Mouse (Mus musculus): ENCODE results near the gene Mef2b. TPM values are rescaled to one million over a fixed set of nuclear protein-coding genes. Genes with fewer than 3 reads are reported as not detected.

The Mef2b gene
- polyA plus RNA-seq, 1 experiment from 2014 or later, result 0.53 TPM

DNA sequence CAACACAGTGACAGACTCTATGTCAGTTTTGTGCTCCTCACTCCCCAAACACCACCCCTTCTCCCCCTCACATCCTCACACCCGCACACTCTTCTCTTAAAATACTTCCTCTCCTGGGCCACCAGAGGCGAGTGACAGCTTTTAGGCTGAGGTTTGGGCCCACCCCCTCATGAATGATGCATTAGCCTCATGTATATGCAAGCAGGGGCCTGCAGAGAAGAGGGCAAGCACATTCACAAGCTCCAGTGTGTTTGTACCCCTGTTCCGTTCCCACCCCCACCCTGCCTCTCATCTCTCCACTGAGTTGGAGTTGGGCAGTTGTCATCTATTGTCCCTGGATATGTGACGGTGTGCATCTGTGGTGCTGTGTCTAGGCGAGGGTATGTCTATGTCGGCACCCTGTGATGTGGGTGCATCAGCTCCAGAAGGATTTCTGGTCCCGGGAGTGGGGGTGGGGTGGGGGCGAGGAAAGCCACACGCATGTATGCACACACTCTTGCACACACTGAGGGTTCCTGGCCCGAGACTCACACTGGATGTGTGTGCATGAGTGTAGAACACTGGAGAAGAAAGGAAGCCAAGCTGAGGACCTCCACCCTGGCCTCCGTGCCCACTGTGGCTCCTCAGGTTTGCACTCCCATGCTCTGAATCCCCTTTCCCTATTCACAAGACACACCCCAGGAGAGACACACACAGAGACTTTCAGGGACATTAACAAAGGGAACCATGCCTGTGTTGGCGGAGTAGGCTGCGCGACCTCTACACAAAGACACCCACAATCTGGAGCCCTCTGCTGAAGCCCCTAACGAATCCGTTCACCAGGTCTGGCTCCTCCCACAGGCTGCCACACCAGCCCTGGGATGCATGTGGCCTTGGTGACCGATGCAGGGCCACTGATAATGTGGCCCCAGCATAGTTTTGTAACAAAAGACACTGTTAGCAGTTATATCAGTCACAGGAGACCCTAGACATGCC lies 20.5 kb upstream of the Mef2b start:
- H3K9ac ChIP-seq, result peak overlapping the region; percentile 89
- WGBS, result 3% methylated on average over 17 of the region's 17 CpGs
- peak; percentile 82 for ATAC-seq (ENCODE audit: low read depth)

DNA sequence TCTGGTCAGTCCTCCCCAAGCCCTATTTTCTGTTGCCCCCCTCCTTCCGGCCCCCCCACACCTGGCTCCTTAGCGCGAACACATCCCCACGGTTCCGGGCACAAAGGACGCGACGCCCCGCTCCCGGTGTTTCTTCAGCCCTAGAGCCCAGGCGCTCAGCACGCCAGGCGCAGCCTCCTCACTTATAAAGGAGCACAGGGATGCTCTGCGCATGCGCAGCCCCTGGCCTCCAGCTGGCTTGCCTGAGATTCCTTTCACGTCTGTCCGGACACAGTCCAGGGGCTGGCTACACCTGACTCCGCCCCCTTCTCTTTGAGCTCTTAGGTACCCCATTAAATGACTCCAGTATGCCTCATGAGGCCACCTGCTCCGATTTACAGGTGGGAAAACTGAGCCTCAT lies 18.8 kb upstream of the Mef2b start, which contains the start of gene Ncan:
Ncan (minus strand) TSS at position 207 of the 400 bp plus-strand sequence.
- peak within 1 kb of the TSS; percentile 82 for H3K4me2 ChIP-seq
- peak within 1 kb of the TSS; percentile 97 for H3K27ac ChIP-seq (replicated peaks)
- H3K4me3 ChIP-seq, result peak within 1 kb of the TSS; percentile 76
- peaks cover 31% of the 10 kb centered on the region for H3K27me3 ChIP-seq
- peaks cover 11% of the 10 kb centered on the region for H3K36me3 ChIP-seq
- 2% methylated on average over 19 of the region's 19 CpGs for WGBS
- peaks cover 31% of the 10 kb centered on the region for H3K4me1 ChIP-seq (replicated peaks)
- H3K9ac ChIP-seq, result peak within 1 kb of the TSS; percentile 89
- peak; percentile 54 for ATAC-seq (ENCODE audit: low read depth)
- no peaks in the 10 kb centered on the region for H3K9me3 ChIP-seq

More for the DNA sequence above, 20.5 kb upstream of the Mef2b start:
- H3K4me1 ChIP-seq (replicated peaks), result peaks cover 31% of the 10 kb centered on the region
- peaks cover 28% of the 10 kb centered on the region for H3K36me3 ChIP-seq
- H3K9me3 ChIP-seq, result no peaks in the 10 kb centered on the region
- H3K27me3 ChIP-seq, result peaks cover 44% of the 10 kb centered on the region
- H3K4me2 ChIP-seq, result peak overlapping the region; percentile 82
- H3K4me3 ChIP-seq, result peak overlapping the region; percentile 76
- peak overlapping the region; percentile 97 for H3K27ac ChIP-seq (replicated peaks)

DNA sequence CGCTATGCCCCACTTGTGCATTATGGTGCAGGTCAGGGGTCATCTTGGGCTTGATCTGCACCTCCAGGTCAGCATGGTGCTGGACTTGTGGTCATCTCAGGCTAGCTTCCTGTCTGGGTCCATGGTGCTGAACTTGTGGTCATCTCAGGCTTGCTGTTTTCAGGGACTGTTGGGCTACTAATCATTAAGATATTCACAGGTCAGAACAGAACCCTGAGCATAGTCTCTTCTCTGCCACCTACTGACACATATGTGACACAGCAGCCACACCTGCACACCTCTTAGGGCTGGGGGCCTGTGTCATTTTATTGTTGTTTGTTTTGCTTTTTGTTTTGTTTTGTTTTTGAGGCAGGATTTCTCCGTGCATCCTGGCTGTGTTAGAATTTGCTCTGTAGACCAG lies 16.6 kb upstream of the Mef2b start:
- no peak overlapping the region for H3K4me3 ChIP-seq
- H3K27ac ChIP-seq (replicated peaks), result no peak overlapping the region
- H3K9me3 ChIP-seq, result no peaks in the 10 kb centered on the region
- 54% methylated on average over 2 of the region's 2 CpGs for WGBS
- peaks cover 17% of the 10 kb centered on the region; the same call in 1 of the 2 replicates for H3K27me3 ChIP-seq
- no peak overlapping the region for H3K4me2 ChIP-seq
- no peak overlapping the region for H3K9ac ChIP-seq
- no peak for ATAC-seq (ENCODE audit: low read depth)
- peaks cover 15% of the 10 kb centered on the region for H3K4me1 ChIP-seq (replicated peaks)
- H3K36me3 ChIP-seq, result no peaks in the 10 kb centered on the region

DNA sequence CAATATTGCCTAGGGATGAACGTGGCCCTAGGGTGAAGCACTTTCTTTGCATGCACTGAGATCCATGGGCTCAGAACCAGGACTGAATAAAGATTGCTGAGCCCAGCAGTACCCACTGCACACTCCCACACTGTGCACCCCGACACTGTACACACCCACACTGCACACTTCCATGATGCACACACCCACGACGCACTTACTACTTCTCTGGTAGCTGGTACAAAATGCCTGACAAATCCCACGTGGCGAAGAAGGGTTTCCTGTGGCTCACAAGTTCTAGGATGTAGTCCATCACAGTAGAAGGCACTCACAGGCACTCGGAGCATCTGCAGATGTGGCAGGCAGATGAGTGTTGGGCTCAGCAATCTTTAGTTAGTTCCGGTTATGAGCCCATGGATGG lies 14.5 kb upstream of the Mef2b start:
- ATAC-seq (ENCODE audit: low read depth), result no peak
- Histone ChIP-seq H3K9ac (no peak overlapping the region), H3K4me3 (no peak overlapping the region), H3K36me3 (no peaks in the 10 kb centered on the region), H3K4me2 (no peak overlapping the region), H3K4me1 (replicated peaks) (peaks cover 20% of the 10 kb centered on the region), H3K27me3 (peaks cover 17% of the 10 kb centered on the region; the same call in 1 of the 2 replicates), H3K27ac (replicated peaks) (no peak overlapping the region), H3K9me3 (no peaks in the 10 kb centered on the region)
- 68% methylated on average over 8 of the region's 8 CpGs for WGBS

GRCm38 (mm10) chr8:70128435-70128834 lies 11.1 kb upstream of the Mef2b start:
- Histone ChIP-seq H3K4me3 (no peak overlapping the region), H3K27me3 (peaks cover 10% of the 10 kb centered on the region; the same call in 1 of the 2 replicates), H3K4me1 (replicated peaks) (peaks cover 33% of the 10 kb centered on the region), H3K9ac (0 out of 2 replicates have a peak overlapping the region, but pooled peaks have one; percentile 26), H3K9me3 (no peaks in the 10 kb centered on the region), H3K27ac (replicated peaks) (peak overlapping the region; percentile 79), H3K36me3 (peaks cover 12% of the 10 kb centered on the region), H3K4me2 (0 out of 2 replicates have a peak overlapping the region, but pooled peaks have one; percentile 3)
- WGBS, result 77% methylated on average over 3 of the region's 3 CpGs
- ATAC-seq (ENCODE audit: low read depth), result no peak

DNA sequence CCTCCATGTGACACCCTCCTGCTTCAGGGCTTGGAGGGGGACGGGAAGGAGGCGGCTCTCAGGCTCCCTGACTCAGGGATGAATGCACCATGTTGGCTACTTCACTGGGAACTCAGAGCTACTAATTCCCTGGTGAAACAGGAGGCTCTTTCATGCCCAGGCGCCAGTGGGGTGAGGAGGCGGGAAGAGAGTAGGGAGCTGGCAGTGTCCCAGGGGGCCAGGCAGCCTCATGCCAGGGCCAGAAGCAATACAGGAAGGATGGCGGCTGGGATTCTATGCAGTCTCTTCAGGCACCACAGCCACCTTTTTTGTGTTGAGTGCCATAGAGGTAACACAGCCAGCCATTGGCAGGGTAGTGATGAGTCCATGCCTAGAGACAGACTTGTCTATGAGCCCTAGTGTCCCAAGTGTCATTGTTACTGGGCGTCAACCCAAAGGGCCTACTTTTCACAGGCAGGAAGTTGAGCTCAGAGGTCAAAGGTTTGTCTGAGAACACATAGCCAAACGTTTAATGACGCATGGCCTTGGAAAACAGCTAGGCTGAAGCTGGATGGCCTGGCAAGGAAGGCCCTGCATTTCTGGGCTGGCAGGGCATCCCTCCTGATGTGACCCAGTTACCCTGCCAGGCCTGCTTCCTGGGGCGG lies 10.1 kb upstream of the Mef2b start:
- Histone ChIP-seq H3K9ac (no peak overlapping the region), H3K9me3 (no peaks in the 10 kb centered on the region), H3K4me1 (replicated peaks) (peaks cover 33% of the 10 kb centered on the region), H3K36me3 (peaks cover 22% of the 10 kb centered on the region), H3K27ac (replicated peaks) (peak overlapping the region; percentile 79), H3K4me3 (no peak overlapping the region), H3K27me3 (peaks cover under 1% of the 10 kb centered on the region; the same call in 1 of the 2 replicates), H3K4me2 (no peak overlapping the region)
- WGBS, result 51% methylated on average over 9 of the region's 9 CpGs
- ATAC-seq (ENCODE audit: low read depth), result peak; percentile 70

GRCm38 (mm10) chr8:70130066-70130465 lies 9.4 kb upstream of the Mef2b start:
- H3K4me1 ChIP-seq (replicated peaks), result peaks cover 33% of the 10 kb centered on the region
- H3K36me3 ChIP-seq, result peaks cover 29% of the 10 kb centered on the region
- no peak for ATAC-seq (ENCODE audit: low read depth)
- H3K9me3 ChIP-seq, result no peaks in the 10 kb centered on the region
- H3K4me2 ChIP-seq, result no peak overlapping the region
- H3K27ac ChIP-seq (replicated peaks), result peak overlapping the region; percentile 79
- no peak overlapping the region for H3K4me3 ChIP-seq
- 82% methylated on average over 3 of the region's 3 CpGs for WGBS
- H3K27me3 ChIP-seq, result no peaks in the 10 kb centered on the region
- no peak overlapping the region for H3K9ac ChIP-seq

DNA sequence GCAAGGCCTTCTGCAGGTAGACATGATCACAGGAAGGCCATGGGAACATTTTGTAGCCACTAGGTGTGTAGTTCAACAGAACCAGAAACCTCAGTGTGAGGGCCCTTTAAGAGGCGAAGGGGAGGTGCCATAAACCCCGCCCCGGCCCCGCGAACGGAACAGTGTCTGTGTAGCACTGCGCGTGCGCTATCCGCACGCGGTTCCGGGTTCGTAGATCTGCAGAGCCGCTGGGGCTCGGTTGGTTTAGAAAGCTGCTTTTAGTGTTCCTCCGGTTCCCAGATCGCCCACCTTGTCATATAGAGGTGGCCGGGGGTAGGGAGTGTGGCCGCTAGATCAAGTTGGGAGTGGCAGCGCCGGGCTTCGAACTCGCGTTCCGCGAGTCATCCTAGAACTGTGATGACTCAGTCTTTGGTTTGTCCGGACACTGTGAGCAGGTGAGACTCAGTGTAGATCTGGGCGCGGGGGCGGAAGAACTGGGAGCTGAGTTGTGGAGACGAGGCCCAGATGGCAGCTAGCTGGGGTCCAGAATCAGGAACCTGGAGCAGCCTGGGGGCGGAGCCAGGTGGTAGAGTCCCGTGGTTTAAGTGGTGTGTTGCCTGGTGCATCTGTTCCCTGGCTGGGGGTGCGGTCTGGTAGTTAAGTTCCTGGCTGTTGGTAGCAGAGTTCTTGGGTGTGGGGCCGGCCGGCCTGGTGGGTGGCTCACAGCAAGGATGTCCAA lies 8.2 kb upstream of the Mef2b start, which contains the start of gene Nr2c2ap:
Nr2c2ap (plus strand) TSS at position 168 of the 718 bp plus-strand sequence.
- H3K27me3 ChIP-seq, result no peaks in the 10 kb centered on the region
- H3K4me1 ChIP-seq (replicated peaks), result peaks cover 33% of the 10 kb centered on the region
- no peaks in the 10 kb centered on the region for H3K9me3 ChIP-seq
- H3K4me3 ChIP-seq, result peak within 1 kb of the TSS; percentile 76
- peak within 1 kb of the TSS; percentile 79; the same call in 1 of the 2 replicates for H3K27ac ChIP-seq (replicated peaks)
- H3K4me2 ChIP-seq, result peak within 1 kb of the TSS; percentile 85
- WGBS, result 2% methylated on average over 37 of the region's 37 CpGs
- H3K9ac ChIP-seq, result peak within 1 kb of the TSS; percentile 78
- peak; percentile 77 for ATAC-seq (ENCODE audit: low read depth)
- H3K36me3 ChIP-seq, result peaks cover 41% of the 10 kb centered on the region

GRCm38 (mm10) chr8:70134086-70134485 lies 5.4 kb upstream of the Mef2b start:
- Histone ChIP-seq H3K4me3 (no peak overlapping the region), H3K9ac (no peak overlapping the region), H3K9me3 (no peaks in the 10 kb centered on the region), H3K27me3 (no peaks in the 10 kb centered on the region), H3K4me2 (no peak overlapping the region), H3K4me1 (replicated peaks) (peaks cover 38% of the 10 kb centered on the region), H3K36me3 (peaks cover 46% of the 10 kb centered on the region), H3K27ac (replicated peaks) (no peak overlapping the region)
- ATAC-seq (ENCODE audit: low read depth), result no peak
- WGBS, result 93% methylated on average over 5 of the region's 5 CpGs

DNA sequence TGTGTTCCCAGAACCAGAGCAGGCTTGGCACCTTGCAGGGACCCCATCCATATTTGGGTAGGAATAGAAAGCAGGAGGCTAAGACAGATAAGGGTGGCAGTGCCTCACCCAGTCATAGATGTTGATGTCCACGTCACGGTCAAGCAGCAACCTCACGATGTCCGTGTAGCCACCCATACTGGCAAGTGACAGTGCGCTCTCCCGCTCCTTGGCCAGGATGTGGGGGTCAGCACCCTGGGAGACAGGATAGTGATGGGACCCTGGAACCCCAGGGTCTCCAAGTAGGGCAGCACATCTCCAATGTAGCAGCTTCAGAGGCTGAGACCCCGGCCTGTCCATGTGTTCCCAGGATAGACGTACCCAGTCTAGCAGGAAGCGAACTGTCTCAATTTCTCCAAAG lies 4.6 kb upstream of the Mef2b start:
- Histone ChIP-seq H3K9me3 (no peaks in the 10 kb centered on the region), H3K4me2 (no peak overlapping the region), H3K36me3 (peaks cover 46% of the 10 kb centered on the region), H3K4me3 (no peak overlapping the region), H3K27ac (replicated peaks) (no peak overlapping the region), H3K9ac (no peak overlapping the region), H3K4me1 (replicated peaks) (peaks cover 30% of the 10 kb centered on the region), H3K27me3 (no peaks in the 10 kb centered on the region)
- 95% methylated on average over 9 of the region's 9 CpGs for WGBS
- ATAC-seq (ENCODE audit: low read depth), result no peak

DNA sequence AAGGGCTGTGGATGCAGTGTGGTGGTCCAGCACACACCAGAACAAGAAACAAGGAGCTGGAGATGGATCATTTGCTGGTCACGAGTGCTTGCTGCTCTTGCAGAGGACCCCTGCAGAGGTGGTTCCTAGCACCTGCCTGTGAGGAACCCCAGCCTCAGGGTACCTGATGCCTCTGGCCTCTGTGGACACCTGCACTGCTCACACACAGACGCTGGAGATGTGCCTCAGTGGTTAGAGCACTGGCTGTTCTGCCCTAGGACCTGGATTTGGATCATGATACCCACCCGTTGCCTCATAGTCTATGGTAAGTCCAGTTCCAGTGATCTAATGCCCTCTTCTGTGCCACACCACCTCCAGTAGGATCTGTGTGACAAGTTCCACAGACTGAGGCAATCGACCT lies 2.9 kb upstream of the Mef2b start:
- Histone ChIP-seq H3K4me2 (no peak overlapping the region), H3K9ac (no peak overlapping the region), H3K27ac (replicated peaks) (no peak overlapping the region), H3K36me3 (peaks cover 46% of the 10 kb centered on the region), H3K4me1 (replicated peaks) (peaks cover 33% of the 10 kb centered on the region), H3K4me3 (no peak overlapping the region), H3K9me3 (no peaks in the 10 kb centered on the region), H3K27me3 (no peaks in the 10 kb centered on the region)
- 85% methylated on average over 4 of the region's 4 CpGs for WGBS
- no peak for ATAC-seq (ENCODE audit: low read depth)
